Mouse (Mus musculus) kidney, postnatal 0 days (tissue): ENCODE results near the gene Zfp597. TPM values are rescaled to one million over a fixed set of nuclear protein-coding genes. Genes with fewer than 3 reads are reported as not detected.

Source experiments
- ATAC-seq: fragments of 200-750 bp; cut with Nextera tagmentation; replicated peaks from 2 replicates; pipeline ENCODE4 v1.8.0; 2017; ENCODE audit warnings: low read depth, moderate number of reproducible peaks, moderate TSS enrichment, moderate library complexity; ENCODE audit not compliant: low FRiP score
- DNase-seq: peaks from one replicate; pipeline ENCODE4 v3.0.0-alpha.2; 2016; ENCODE audit warnings: low spot score
- H3K27ac ChIP-seq: fragments of 300-500 bp; sonication (generic); 2 replicates; pipeline ENCODE4 v1.5.1; 2014; ENCODE audit warnings: mild to moderate bottlenecking
- H3K27me3 ChIP-seq: fragments of 300-500 bp; sonication (generic); 2 replicates; pipeline ENCODE4 v1.6.1; 2014; ENCODE audit warnings: low read length, mixed read lengths; ENCODE audit not compliant: insufficient read depth
- H3K36me3 ChIP-seq: fragments of 300-500 bp; sonication (generic); 2 replicates; pipeline ENCODE4 v1.6.1; 2014; ENCODE audit warnings: low read length, mixed read lengths; ENCODE audit not compliant: insufficient read depth
- H3K4me1 ChIP-seq: fragments of 300-500 bp; sonication (generic); replicated peaks from 2 replicates; pipeline ENCODE4 v1.6.1; 2014; ENCODE audit warnings: antibody characterized with exemption, low read length, mixed read lengths; ENCODE audit not compliant: insufficient read depth
- H3K4me2 ChIP-seq: fragments of 300-500 bp; sonication (generic); 2 replicates; pipeline ENCODE4 v1.6.1; 2014; ENCODE audit warnings: mild to moderate bottlenecking, low read length, moderate library complexity, mixed read lengths
- H3K4me3 ChIP-seq: fragments of 300-500 bp; sonication (generic); replicated peaks from 2 replicates; pipeline ENCODE4 v1.5.1; 2014; ENCODE audit warnings: low read depth, low read length
- H3K9ac ChIP-seq: fragments of 300-500 bp; sonication (generic); 2 replicates; pipeline ENCODE4 v1.6.1; 2014; ENCODE audit warnings: low read depth, low read length
- H3K9me3 ChIP-seq: fragments of 300-500 bp; sonication (generic); replicated peaks from 2 replicates; pipeline ENCODE4 v1.6.1; 2016; ENCODE audit warnings: low read length, inconsistent platforms, mixed read lengths
- CTCF ChIP-seq: IDR thresholded peaks from 2 replicates; pipeline ENCODE4 v1.5.1; 2016; ENCODE audit warnings: antibody characterized with exemption, low read depth, mild to moderate bottlenecking, moderate library complexity
- WGBS: fragments of 180-500 bp; shearing (Covaris S2); extraction: QIAGEN DNeasy Blood & Tissue Kit; methylation state at CpG from one replicate; pipeline ENCODE4 v1.1.7; 2014; 5-methylcytosine and 5-hydroxymethylcytosine counted together
- polyA plus RNA-seq: library from polyadenylated mRNA; unstranded; fragments of >200 nt; fragmentation: Nextera tagmentation; extraction: Ambion mirVana; gene quantifications from 2 replicates; pipeline ENCODE4 v1.2.1, GENCODE M21; 2015

The Zfp597 gene
- polyA plus RNA-seq, 1 experiment from 2014 or later, result 3.3 TPM

- no peak overlapping the region for H3K27ac ChIP-seq
- no peak for ATAC-seq
Measured at GRCm38 (mm10) chr16:3923515-3923914, 39.2 kb upstream of the Zfp597 start.

GRCm38 (mm10) chr16:3920756-3921155 is 36.4 kb upstream of the Zfp597 start:
- H3K4me1 ChIP-seq, result no peaks in the 10 kb centered on the region
- ATAC-seq, result no peak
- no peak for DNase-seq
- no peak overlapping the region for H3K4me2 ChIP-seq
- no peak for TF ChIP-seq CTCF
- no peak overlapping the region for H3K4me3 ChIP-seq
- no peak overlapping the region for H3K9ac ChIP-seq
- H3K27me3 ChIP-seq, result no peaks in the 10 kb centered on the region
- WGBS, result 94% methylated on average over 2 of the region's 2 CpGs
- H3K27ac ChIP-seq, result no peak overlapping the region
- no peaks in the 10 kb centered on the region for H3K9me3 ChIP-seq
- peaks cover 10% of the 10 kb centered on the region for H3K36me3 ChIP-seq

More at GRCm38 (mm10) chr16:3923515-3923914, 39.2 kb upstream of the Zfp597 start:
- Histone ChIP-seq H3K9me3 (no peaks in the 10 kb centered on the region), H3K4me1 (no peaks in the 10 kb centered on the region), H3K27me3 (no peaks in the 10 kb centered on the region), H3K9ac (no peak overlapping the region), H3K4me2 (no peak overlapping the region), H3K36me3 (peaks cover 9% of the 10 kb centered on the region), H3K4me3 (no peak overlapping the region)
- TF ChIP-seq CTCF, result no peak
- WGBS, result 79% methylated on average over 3 of the region's 3 CpGs
- DNase-seq, result no peak

GRCm38 (mm10) chr16:3909118-3909517 is 24.8 kb upstream of the Zfp597 start:
- H3K27ac ChIP-seq, result 0 out of 2 replicates have a peak overlapping the region, but pooled peaks have one; percentile 76
- H3K27me3 ChIP-seq, result no peaks in the 10 kb centered on the region
- H3K4me3 ChIP-seq, result peak overlapping the region; percentile 63
- peak overlapping the region; percentile 84 for H3K4me2 ChIP-seq
- H3K4me1 ChIP-seq, result peaks cover 5% of the 10 kb centered on the region
- H3K36me3 ChIP-seq, result peaks cover 14% of the 10 kb centered on the region; the same call in 1 of the 2 replicates
- no peak for ATAC-seq
- TF ChIP-seq CTCF, result no peak
- DNase-seq, result peak; percentile 6
- H3K9ac ChIP-seq, result peak overlapping the region; percentile 82
- H3K9me3 ChIP-seq, result no peaks in the 10 kb centered on the region
- 5% methylated on average over 20 of the region's 20 CpGs for WGBS

GRCm38 (mm10) chr16:3908537-3909111 is 24.3 kb upstream of the Zfp597 start, which contains the start of the genes 1700037C18Rik and Cluap1:
TSS of gene 1700037C18Rik (minus strand) at chr16:3908689.
TSS of gene Cluap1 (plus strand) at chr16:3908801.
- H3K36me3 ChIP-seq, result peaks cover 15% of the 10 kb centered on the region
- DNase-seq (peak; percentile 98), ATAC-seq (peak; percentile 99)
- H3K27me3 ChIP-seq, result no peaks in the 10 kb centered on the region
- peaks cover 5% of the 10 kb centered on the region for H3K4me1 ChIP-seq
- peak within 1 kb of the TSS; percentile 76; the same call in 1 of the 2 replicates for H3K27ac ChIP-seq
- WGBS, result under 1% methylated on average over 33 of the region's 33 CpGs
- peak within 1 kb of the TSS; percentile 84 for H3K4me2 ChIP-seq
- peak; percentile 83 for TF ChIP-seq CTCF
- no peaks in the 10 kb centered on the region for H3K9me3 ChIP-seq
- H3K9ac ChIP-seq, result peak within 1 kb of the TSS; percentile 82
- peak within 1 kb of the TSS; percentile 63 for H3K4me3 ChIP-seq

- Histone ChIP-seq H3K36me3 (peaks cover 18% of the 10 kb centered on the region; the same call in 1 of the 2 replicates), H3K9ac (no peak overlapping the region), H3K4me3 (no peak overlapping the region), H3K4me2 (no peak overlapping the region), H3K4me1 (peaks cover 5% of the 10 kb centered on the region), H3K27me3 (no peaks in the 10 kb centered on the region), H3K9me3 (no peaks in the 10 kb centered on the region), H3K27ac (no peak overlapping the region)
- WGBS, result 69% methylated on average over 2 of the region's 2 CpGs
- DNase-seq, result no peak
- no peak for ATAC-seq
- no peak for TF ChIP-seq CTCF
Measured at GRCm38 (mm10) chr16:3907471-3907870, 23.1 kb upstream of the Zfp597 start.

GRCm38 (mm10) chr16:3896553-3896952 is 12.2 kb upstream of the Zfp597 start:
- DNase-seq (no peak), ATAC-seq (no peak)
- Histone ChIP-seq H3K36me3 (peaks cover 37% of the 10 kb centered on the region; the same call in 1 of the 2 replicates), H3K4me3 (no peak overlapping the region), H3K4me2 (no peak overlapping the region), H3K9ac (no peak overlapping the region), H3K4me1 (no peaks in the 10 kb centered on the region), H3K27ac (no peak overlapping the region), H3K9me3 (no peaks in the 10 kb centered on the region), H3K27me3 (no peaks in the 10 kb centered on the region)
- TF ChIP-seq CTCF, result no peak
- 95% methylated on average over 1 of the region's 1 CpGs for WGBS
